Mouse (Mus musculus): ENCODE measurements around the gene Pid1.

The Pid1 gene

DNA sequence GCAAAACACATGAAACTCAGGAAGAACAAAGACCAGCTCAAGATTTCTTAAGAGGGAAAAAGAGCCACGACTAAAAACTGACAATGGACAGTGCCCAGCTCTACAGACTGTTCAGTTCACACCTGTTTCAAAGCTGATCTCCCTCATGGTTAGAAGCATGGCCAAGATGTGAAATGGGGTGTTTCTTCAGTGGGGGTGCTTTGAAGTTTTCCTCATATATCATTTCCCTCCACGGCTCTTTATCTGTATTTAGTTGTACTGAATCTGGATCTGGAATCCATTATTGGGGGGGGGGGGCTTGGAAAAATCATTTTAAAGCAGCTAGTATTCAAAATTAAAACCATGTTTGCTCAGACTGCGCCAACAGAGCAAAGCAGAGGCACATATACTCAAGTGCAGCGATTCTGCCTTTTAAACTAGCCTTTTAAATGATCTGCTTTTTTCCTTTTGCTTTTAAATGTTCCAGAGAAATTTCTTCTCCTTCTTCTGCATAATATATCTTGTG is 351.1 kb downstream of the Pid1 start:
- DNase-seq = no peak

DNA sequence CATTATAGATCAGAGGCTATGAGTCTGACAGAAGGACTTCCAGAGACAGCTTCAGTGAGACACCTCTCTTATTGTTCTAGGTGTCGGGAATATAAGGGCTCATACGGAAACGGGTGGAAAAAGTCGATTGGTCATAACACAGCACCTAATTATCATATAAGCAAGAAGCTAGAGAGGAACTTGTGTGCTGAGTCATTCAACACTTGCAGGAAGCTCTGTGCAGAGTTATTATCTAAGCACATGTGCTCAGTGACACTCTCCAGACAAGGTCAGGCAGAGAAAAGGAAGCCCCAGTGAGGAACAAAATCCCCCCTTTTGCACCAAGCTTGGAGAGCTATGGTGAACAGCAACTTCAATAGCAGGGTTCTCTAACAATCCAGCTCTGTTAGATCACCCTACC is 361.4 kb downstream of the Pid1 start:
- DNase-seq = no peak

Data from cerebellum, adult 18-20 months (tissue).